ENCODE assay signal across 15 mouse cellular contexts in the genomic region with DNA sequence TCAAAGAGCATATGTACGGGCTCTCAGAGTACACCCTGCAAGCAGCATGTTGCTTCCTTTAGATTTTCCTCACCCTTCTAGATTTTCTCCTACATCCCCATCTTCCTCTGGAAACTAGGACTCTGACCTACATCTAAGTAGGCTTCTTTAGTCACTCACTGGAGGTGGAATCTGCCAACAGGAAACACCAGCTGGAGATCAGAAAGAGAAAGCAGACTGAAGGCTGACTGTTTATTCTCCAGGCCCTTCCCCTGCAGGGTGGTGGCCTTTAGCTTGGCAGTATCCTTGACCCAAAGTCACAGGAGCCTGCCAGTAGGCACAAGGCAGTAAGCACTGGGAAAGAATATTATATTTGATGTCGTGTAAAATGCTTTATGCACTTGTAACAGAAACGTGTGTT.
DNase-seq lines count a peak whose midpoint lies in the region; ATAC-seq and TF ChIP-seq lines count a peak whose summit lies in the region.
"Had no signal": no experiment of that assay in that cellular context is flagged by ENCODE, and none has a peak within 500 bp of the region (broad histone marks: within the 10 kb centered on the region; RNA-seq: fewer than 3 reads in every experiment).

No protein-coding gene starts in this region.

- no peak overlapping the region for H3K4me2 ChIP-seq in liver, postnatal 0 days (ENCODE audit: low read depth, low read length)
- H3K4me2 ChIP-seq: hindbrain, embryonic 15.5 days; limb, embryonic 12.5 days; lung, embryonic 14.5 days; midbrain, embryonic 12.5 days had no signal

- no peak overlapping the region for H3K9ac ChIP-seq in liver, adult 2 months (ENCODE audit: low read depth, low read length)
- no peak overlapping the region for H3K9ac ChIP-seq in liver, postnatal 0 days (replicated peaks)
- H3K9ac ChIP-seq: hindbrain, embryonic 15.5 days; limb, embryonic 12.5 days; lung, embryonic 14.5 days; midbrain, embryonic 12.5 days had no signal

- H3K27me3 ChIP-seq in liver, adult 2 months (ENCODE audit: control insufficient read depth, insufficient read depth, low read length), result no peaks in the 10 kb centered on the region
- H3K27me3 ChIP-seq in liver, postnatal 0 days (ENCODE audit: insufficient read depth, low read length), result no peaks in the 10 kb centered on the region
- H3K27me3 ChIP-seq in limb, embryonic 10.5 days (ENCODE audit: low read depth, poor library complexity, severe bottlenecking), result no peaks in the 10 kb centered on the region
- H3K27me3 ChIP-seq: hindbrain, embryonic 15.5 days; limb, embryonic 12.5 days; midbrain, embryonic 12.5 days had no signal

- no peaks in the 10 kb centered on the region for H3K9me3 ChIP-seq in liver, postnatal 0 days (ENCODE audit: low read length)
- H3K9me3 ChIP-seq in limb, embryonic 10.5 days (replicated peaks), result no peaks in the 10 kb centered on the region
- H3K9me3 ChIP-seq: hindbrain, embryonic 15.5 days; limb, embryonic 12.5 days; midbrain, embryonic 12.5 days had no signal

- no peak for ATAC-seq in liver, postnatal 0 days

- TF ChIP-seq POLR2A in liver, adult 2 months (IDR thresholded peaks at IDR 0.05; ENCODE audit: extremely low read depth, insufficient read depth, low read length), result no peak

- no peak overlapping the region for H3K27ac ChIP-seq in liver, adult 2 months (replicated peaks; ENCODE audit: insufficient read depth, low read depth, low read length)
- H3K27ac ChIP-seq in liver, postnatal 0 days (ENCODE audit: low read depth), result no peak overlapping the region
- H3K27ac ChIP-seq in limb, embryonic 10.5 days, result peak overlapping the region; percentile 62
- H3K27ac ChIP-seq: heart, adult 2 months; hindbrain, embryonic 15.5 days; limb, embryonic 12.5 days; midbrain, embryonic 12.5 days had no signal

- H3K36me3 ChIP-seq in liver, adult 2 months (ENCODE audit: control insufficient read depth, insufficient read depth, low read length), result no peaks in the 10 kb centered on the region
- no peaks in the 10 kb centered on the region for H3K36me3 ChIP-seq in liver, postnatal 0 days (replicated peaks; ENCODE audit: insufficient read depth, low read length)
- no peaks in the 10 kb centered on the region for H3K36me3 ChIP-seq in limb, embryonic 10.5 days
- H3K36me3 ChIP-seq: G1E; hindbrain, embryonic 15.5 days; limb, embryonic 12.5 days; midbrain, embryonic 12.5 days had no signal

- DNase-seq in cerebellum, adult 9-10 months, result peak; percentile 19
- DNase-seq in cerebellum, adult 11 months, result no peak
- DNase-seq in liver, adult 2 months (ENCODE audit: extremely low read depth, low read depth, low spot score), result peak; percentile 64
- no peak for DNase-seq in liver, postnatal 0 days
- peak; percentile 7 for DNase-seq in adipocyte (ENCODE audit: low spot score)
- DNase-seq in limb, embryonic 10.5 days (ENCODE audit: low spot score), result no peak
- DNase-seq in urinary bladder, postnatal 36 days (ENCODE audit: low spot score in 2 of 2), result no peak
- DNase-seq in kidney, postnatal 25 days, result no peak
- DNase-seq: kidney, adult 8-10 months; lung, embryonic 14.5 days had no signal

- TF ChIP-seq CTCF in liver, adult 2 months (IDR thresholded peaks at IDR 0.05; ENCODE audit: low read depth, low read length), result no peak
- no peak for TF ChIP-seq CTCF in liver, postnatal 0 days (IDR thresholded peaks at IDR 0.05; ENCODE audit: low read depth)

- no peaks in the 10 kb centered on the region; the same call in 1 of the 2 replicates for H3K4me1 ChIP-seq in liver, adult 2 months (ENCODE audit: control insufficient read depth, insufficient read depth, low read length)
- H3K4me1 ChIP-seq in liver, postnatal 0 days (ENCODE audit: insufficient read depth), result no peaks in the 10 kb centered on the region
- peaks cover 43% of the 10 kb centered on the region for H3K4me1 ChIP-seq in limb, embryonic 10.5 days
- H3K4me1 ChIP-seq: hindbrain, embryonic 15.5 days had no signal

- no peak overlapping the region for H3K4me3 ChIP-seq in liver, adult 2 months (ENCODE audit: insufficient read depth, low read depth, low read length)
- H3K4me3 ChIP-seq in liver, postnatal 0 days (ENCODE audit: low read depth, low read length), result no peak overlapping the region
- H3K4me3 ChIP-seq in limb, embryonic 10.5 days, result no peak overlapping the region
- H3K4me3 ChIP-seq: heart, adult 2 months; hindbrain, embryonic 15.5 days; limb, embryonic 12.5 days; midbrain, embryonic 12.5 days had no signal

- WGBS in liver, adult 2 months, result 66% methylated on average over 3 of the region's 3 CpGs
- WGBS in liver, postnatal 0 days (ENCODE audit: insufficient replicate concordance), result 68% methylated on average over 3 of the region's 3 CpGs
- 80% methylated on average over 3 of the region's 3 CpGs for WGBS in limb, embryonic 10.5 days

- H3K79me2 ChIP-seq in liver, adult 2 months (ENCODE audit: control insufficient read depth, insufficient read depth, low read length), result no peaks in the 10 kb centered on the region

- no peak for TF ChIP-seq EP300 in liver, postnatal 0 days (IDR thresholded peaks at IDR 0.05; ENCODE audit: low read depth)

Comparison
In these comparisons a context has a peak if more than half of its experiments do, and no peak if none do; other contexts are left out.
1. DNase-seq: peak in cerebellum, adult 9-10 months (single experiment), liver, adult 2 months (single experiment) and adipocyte (single experiment); none in cerebellum, adult 11 months (single experiment), liver, postnatal 0 days (single experiment), limb, embryonic 10.5 days (single experiment), urinary bladder, postnatal 36 days (0 of 2) and kidney, postnatal 25 days (0 of 2).